Mouse (Mus musculus) hindbrain, embryonic 14.5 days (tissue): Measurements from ENCODE around the gene Arhgap35. TPM values are rescaled to one million over a fixed set of nuclear protein-coding genes. Genes with fewer than 3 reads are reported as not detected.

Source experiments
- ATAC-seq: fragments of 200-750 bp; cut with Nextera tagmentation; 2 replicates; pipeline ENCODE4 v1.8.0; 2017; ENCODE audit warnings: moderate number of reproducible peaks, mild to moderate bottlenecking, moderate TSS enrichment, moderate library complexity; ENCODE audit not compliant: low FRiP score
- DNase-seq: peaks from one replicate; pipeline ENCODE4 v3.0.0-alpha.2; 2015; ENCODE audit warnings: low spot score
- H3K27ac ChIP-seq: fragments of 300-500 bp; sonication (generic); 2 replicates; pipeline ENCODE4 v1.5.1; 2014; ENCODE audit warnings: mild to moderate bottlenecking, moderate library complexity
- H3K27me3 ChIP-seq: fragments of 300-500 bp; sonication (generic); 2 replicates; pipeline ENCODE4 v1.6.1; 2014; ENCODE audit warnings: mild to moderate bottlenecking, low read length, mixed read lengths; ENCODE audit not compliant: control insufficient read depth, insufficient read depth
- H3K36me3 ChIP-seq: fragments of 300-500 bp; sonication (generic); replicated peaks from 2 replicates; pipeline ENCODE4 v1.6.1; 2014; ENCODE audit not compliant: control insufficient read depth, insufficient read depth
- H3K4me1 ChIP-seq: fragments of 300-500 bp; sonication (generic); replicated peaks from 2 replicates; pipeline ENCODE4 v1.6.1; 2014; ENCODE audit warnings: antibody characterized with exemption, low read length, mixed read lengths; ENCODE audit not compliant: control insufficient read depth, insufficient read depth
- H3K4me2 ChIP-seq: fragments of 300-500 bp; sonication (generic); replicated peaks from 2 replicates; pipeline ENCODE4 v1.6.1; 2014; ENCODE audit warnings: mild to moderate bottlenecking, moderate library complexity
- H3K4me3 ChIP-seq: fragments of 300-500 bp; sonication (generic); replicated peaks from 2 replicates; pipeline ENCODE4 v1.5.1; 2014; ENCODE audit warnings: mild to moderate bottlenecking, low read length
- H3K9ac ChIP-seq: fragments of 300-500 bp; sonication (generic); 2 replicates; pipeline ENCODE4 v1.6.1; 2014
- H3K9me3 ChIP-seq: fragments of 300-500 bp; sonication (generic); 2 replicates; pipeline ENCODE4 v1.6.1; 2016; ENCODE audit warnings: low read length; ENCODE audit not compliant: control insufficient read depth
- WGBS: fragments of 180-500 bp; shearing (Covaris S2); extraction: QIAGEN DNeasy Blood & Tissue Kit; methylation state at CpG from one replicate; pipeline ENCODE4 v1.1.7; 2014; 5-methylcytosine and 5-hydroxymethylcytosine counted together
- polyA plus RNA-seq: library from polyadenylated mRNA; unstranded; fragments of >200 nt; fragmentation: Nextera tagmentation; extraction: Ambion mirVana; gene quantifications from 2 replicates; pipeline ENCODE4 v1.2.1, GENCODE M21; 2014

Arhgap35 gene
- polyA plus RNA-seq, 1 experiment from 2014 or later: 39.7 TPM

- Histone ChIP-seq H3K9me3 (no peaks in the 10 kb centered on the region), H3K4me2 (peak overlapping the region; percentile 33), H3K4me3 (no peak overlapping the region), H3K27ac (no peak overlapping the region), H3K4me1 (no peaks in the 10 kb centered on the region), H3K27me3 (no peaks in the 10 kb centered on the region), H3K36me3 (no peaks in the 10 kb centered on the region), H3K9ac (no peak overlapping the region)
- DNase-seq: peak; percentile 95
- WGBS: 36% methylated on average over 12 of the region's 12 CpGs
- peak; percentile 84 for ATAC-seq
These were observed 13.4 kb upstream of the Arhgap35 start for GRCm38 (mm10) chr7:16628096-16628771.

- Histone ChIP-seq H3K27me3 (no peaks in the 10 kb centered on the region), H3K27ac (no peak overlapping the region), H3K9ac (no peak overlapping the region), H3K9me3 (no peaks in the 10 kb centered on the region), H3K4me1 (no peaks in the 10 kb centered on the region), H3K4me2 (no peak overlapping the region), H3K36me3 (no peaks in the 10 kb centered on the region), H3K4me3 (no peak overlapping the region)
- ATAC-seq (no peak), DNase-seq (no peak)
These were observed 8.9 kb upstream of the Arhgap35 start for GRCm38 (mm10) chr7:16623687-16624086.

GRCm38 (mm10) chr7:16623131-16623530, 8.3 kb upstream of the Arhgap35 start:
- Histone ChIP-seq H3K36me3 (no peaks in the 10 kb centered on the region), H3K9me3 (no peaks in the 10 kb centered on the region), H3K9ac (no peak overlapping the region), H3K27me3 (no peaks in the 10 kb centered on the region), H3K27ac (no peak overlapping the region), H3K4me3 (no peak overlapping the region), H3K4me2 (no peak overlapping the region), H3K4me1 (peaks cover 5% of the 10 kb centered on the region; the same call in 1 of the 2 replicates)
- DNase-seq (no peak), ATAC-seq (no peak)
- WGBS: 51% methylated on average over 4 of the region's 4 CpGs

GRCm38 (mm10) chr7:16621066-16621622, 6.4 kb upstream of the Arhgap35 start:
- no peak overlapping the region for H3K9ac ChIP-seq
- no peaks in the 10 kb centered on the region for H3K36me3 ChIP-seq
- peaks cover 5% of the 10 kb centered on the region; the same call in 1 of the 2 replicates for H3K4me1 ChIP-seq
- no peaks in the 10 kb centered on the region for H3K27me3 ChIP-seq
- no peak overlapping the region for H3K4me2 ChIP-seq
- H3K9me3 ChIP-seq: no peaks in the 10 kb centered on the region
- no peak overlapping the region for H3K27ac ChIP-seq
- no peak overlapping the region for H3K4me3 ChIP-seq
- ATAC-seq: no peak
- DNase-seq: no peak
- 75% methylated on average over 8 of the region's 8 CpGs for WGBS

GRCm38 (mm10) chr7:16618661-16619211, 3.9 kb upstream of the Arhgap35 start:
- Histone ChIP-seq H3K4me3 (0 out of 2 replicates have a peak overlapping the region, but pooled peaks have one; percentile 3), H3K4me2 (peak overlapping the region; percentile 48), H3K4me1 (peaks cover 10% of the 10 kb centered on the region; the same call in 1 of the 2 replicates), H3K27ac (no peak overlapping the region), H3K27me3 (no peaks in the 10 kb centered on the region), H3K36me3 (no peaks in the 10 kb centered on the region), H3K9me3 (no peaks in the 10 kb centered on the region), H3K9ac (no peak overlapping the region)
- no peak for ATAC-seq
- peak; percentile 59 for DNase-seq
- WGBS: 3% methylated on average over 30 of the region's 30 CpGs

GRCm38 (mm10) chr7:16617045-16617444, 2.3 kb upstream of the Arhgap35 start:
- H3K4me3 ChIP-seq: no peak overlapping the region
- H3K9me3 ChIP-seq: no peaks in the 10 kb centered on the region
- H3K27ac ChIP-seq: no peak overlapping the region
- H3K4me2 ChIP-seq: no peak overlapping the region
- H3K36me3 ChIP-seq: no peaks in the 10 kb centered on the region
- 27% methylated on average over 2 of the region's 2 CpGs for WGBS
- peak; percentile 73 for DNase-seq
- H3K9ac ChIP-seq: no peak overlapping the region
- ATAC-seq: no peak
- peaks cover 22% of the 10 kb centered on the region for H3K4me1 ChIP-seq
- H3K27me3 ChIP-seq: no peaks in the 10 kb centered on the region

- ATAC-seq (peak; percentile 18), DNase-seq (no peak)
- peak overlapping the region; percentile 98 for H3K9ac ChIP-seq
- H3K4me1 ChIP-seq: peaks cover 49% of the 10 kb centered on the region
- H3K4me2 ChIP-seq: peak overlapping the region; percentile 69
- no peaks in the 10 kb centered on the region for H3K9me3 ChIP-seq
- no peaks in the 10 kb centered on the region for H3K27me3 ChIP-seq
- peak overlapping the region; percentile 98 for H3K27ac ChIP-seq
- H3K4me3 ChIP-seq: peak overlapping the region; percentile 84
- H3K36me3 ChIP-seq: no peaks in the 10 kb centered on the region
- under 1% methylated on average over 51 of the region's 101 CpGs for WGBS
These were observed 464 bp downstream of the Arhgap35 start for GRCm38 (mm10) chr7:16614171-16614887.

GRCm38 (mm10) chr7:16613461-16614170, 1.2 kb downstream of the Arhgap35 start:
- H3K4me3 ChIP-seq: peak overlapping the region; percentile 84
- H3K4me2 ChIP-seq: peak overlapping the region; percentile 69
- WGBS: under 1% methylated on average over 20 of the region's 20 CpGs
- H3K9me3 ChIP-seq: no peaks in the 10 kb centered on the region
- H3K36me3 ChIP-seq: no peaks in the 10 kb centered on the region
- peak overlapping the region; percentile 98 for H3K9ac ChIP-seq
- H3K27me3 ChIP-seq: no peaks in the 10 kb centered on the region
- ATAC-seq (no peak), DNase-seq (no peak)
- H3K27ac ChIP-seq: peak overlapping the region; percentile 98
- H3K4me1 ChIP-seq: peaks cover 51% of the 10 kb centered on the region
